ENCODE assay signal across 8 mouse cellular contexts in the genomic region with DNA sequence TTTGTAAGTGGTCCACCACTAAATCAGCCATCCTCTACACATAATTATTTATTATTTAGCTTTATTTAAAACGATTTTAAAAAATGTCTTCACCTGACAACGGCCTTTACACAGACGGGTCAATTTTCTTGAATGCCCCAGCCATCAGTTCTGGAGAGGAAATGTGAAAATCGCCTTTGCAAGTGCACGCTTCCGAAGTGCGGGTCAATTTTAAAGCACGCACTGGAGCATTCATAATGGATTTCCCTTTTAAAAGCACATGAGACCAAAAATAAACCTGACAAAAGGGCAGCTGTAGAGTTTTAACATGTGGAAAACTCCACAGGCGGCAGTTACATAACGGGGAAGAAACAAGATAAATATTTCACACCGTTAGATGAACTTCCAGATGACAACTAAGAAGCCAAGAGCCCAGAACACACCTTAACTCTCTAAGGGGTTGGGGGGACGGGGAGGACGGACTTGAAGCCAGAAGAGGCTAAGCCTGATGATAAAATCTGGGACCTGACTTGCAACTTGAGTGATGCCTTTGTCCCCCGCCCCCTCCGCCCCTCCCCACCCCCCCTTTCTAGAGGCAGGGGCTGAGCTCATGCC. TPM values are rescaled to one million over a fixed set of nuclear protein-coding genes. Genes with fewer than 3 reads are reported as not detected.
DNase-seq lines count a peak whose midpoint lies in the region; ATAC-seq and TF ChIP-seq lines count a peak whose summit lies in the region.

No protein-coding gene starts in this region.

- H3K9me3 ChIP-seq in embryonic facial prominence, embryonic 13.5 days: no peaks in the 10 kb centered on the region
- H3K9me3 ChIP-seq in intestine, embryonic 14.5 days (ENCODE audit: control insufficient read depth, low read length): no peaks in the 10 kb centered on the region
- no peaks in the 10 kb centered on the region for H3K9me3 ChIP-seq in midbrain, postnatal 0 days (ENCODE audit: low read length)

- H3K4me2 ChIP-seq in embryonic facial prominence, embryonic 13.5 days: peak overlapping the region; percentile 96
- peak overlapping the region; percentile 78 for H3K4me2 ChIP-seq in intestine, embryonic 14.5 days (ENCODE audit: low read length)
- H3K4me2 ChIP-seq in midbrain, postnatal 0 days (ENCODE audit: low read depth, low read length, poor library complexity, severe bottlenecking): peak overlapping the region; percentile 98

- DNase-seq in kidney, adult 9 months: peak; percentile 16
- DNase-seq in kidney, adult 11 months: no peak
- peak; percentile 53 for DNase-seq in intestine, embryonic 14.5 days (ENCODE audit: low spot score)
- DNase-seq in midbrain, postnatal 0 days (ENCODE audit: low spot score): no peak
- DNase-seq in spleen, adult 12 weeks (ENCODE audit: low spot score): no peak
- DNase-seq in urinary bladder, adult 18-20 months (ENCODE audit: low spot score in 2 of 2): no peak

- peaks cover 29% of the 10 kb centered on the region for H3K27me3 ChIP-seq in embryonic facial prominence, embryonic 13.5 days
- H3K27me3 ChIP-seq in intestine, embryonic 14.5 days (replicated peaks; ENCODE audit: control insufficient read depth, insufficient read depth, low read length): peaks cover 19% of the 10 kb centered on the region
- no peaks in the 10 kb centered on the region for H3K27me3 ChIP-seq in midbrain, postnatal 0 days (ENCODE audit: insufficient read depth, low read length)

- no peak overlapping the region for H3K27ac ChIP-seq in embryonic facial prominence, embryonic 13.5 days
- no peak overlapping the region for H3K27ac ChIP-seq in intestine, embryonic 14.5 days (ENCODE audit: low read depth)
- peak overlapping the region; percentile 38; the same call in 1 of the 2 replicates for H3K27ac ChIP-seq in midbrain, postnatal 0 days (ENCODE audit: low read depth, low read length)

- TF ChIP-seq CTCF in midbrain, postnatal 0 days (IDR thresholded peaks at IDR 0.05): no peak

- H3K4me1 ChIP-seq in embryonic facial prominence, embryonic 13.5 days: peaks cover 8% of the 10 kb centered on the region; the same call in 1 of the 2 replicates
- H3K4me1 ChIP-seq in intestine, embryonic 14.5 days (replicated peaks; ENCODE audit: control insufficient read depth, insufficient read depth, low read length): 0 out of 2 replicates have a peak, but pooled peaks cover 6% of the 10 kb centered on the region
- H3K4me1 ChIP-seq in midbrain, postnatal 0 days (ENCODE audit: insufficient read depth, low read length): 0 out of 2 replicates have a peak, but pooled peaks cover 4% of the 10 kb centered on the region

- H3K9ac ChIP-seq in embryonic facial prominence, embryonic 13.5 days: peak overlapping the region; percentile 70
- H3K9ac ChIP-seq in intestine, embryonic 14.5 days (ENCODE audit: low read length): peak overlapping the region; percentile 28; the same call in 1 of the 2 replicates
- H3K9ac ChIP-seq in midbrain, postnatal 0 days (replicated peaks; ENCODE audit: low read length, poor library complexity, severe bottlenecking): peak overlapping the region; percentile 63; the same call in 1 of the 2 replicates

- ATAC-seq in embryonic facial prominence, embryonic 13.5 days (ENCODE audit: insufficient number of reproducible peaks, insufficient read depth, low FRiP score, low TSS enrichment, low read depth): 0 out of 2 replicates have a peak, but pooled peaks have one; percentile 2
- ATAC-seq in intestine, embryonic 14.5 days (replicated peaks; ENCODE audit: low FRiP score, low TSS enrichment, low read depth): peak; percentile 4; the same call in 1 of the 2 replicates
- peak; percentile 5; the same call in 1 of the 2 replicates for ATAC-seq in midbrain, postnatal 0 days (ENCODE audit: low FRiP score)
- ATAC-seq in activated CD4-positive, CD25-positive, alpha-beta regulatory T cell, adult 4 months: no peak

- H3K4me3 ChIP-seq in embryonic facial prominence, embryonic 13.5 days: peak overlapping the region; percentile 64
- peak overlapping the region; percentile 62 for H3K4me3 ChIP-seq in intestine, embryonic 14.5 days (ENCODE audit: low read depth, low read length)
- peak overlapping the region; percentile 57 for H3K4me3 ChIP-seq in midbrain, postnatal 0 days (ENCODE audit: low read depth, low read length)

- 1% methylated on average over 15 of the region's 15 CpGs for WGBS in embryonic facial prominence, embryonic 13.5 days
- WGBS in intestine, embryonic 14.5 days: 3% methylated on average over 15 of the region's 15 CpGs
- WGBS in midbrain, postnatal 0 days: under 1% methylated on average over 14 of the region's 15 CpGs

- H3K36me3 ChIP-seq in embryonic facial prominence, embryonic 13.5 days: no peaks in the 10 kb centered on the region
- no peaks in the 10 kb centered on the region for H3K36me3 ChIP-seq in intestine, embryonic 14.5 days (ENCODE audit: control insufficient read depth, insufficient read depth, low read length)
- no peaks in the 10 kb centered on the region for H3K36me3 ChIP-seq in midbrain, postnatal 0 days (ENCODE audit: insufficient read depth, low read length)

RNA-seq across cellular contexts. Expression of a gene that starts 0.6 kb away (rescaled TPM):
- polyA plus RNA-seq in embryonic facial prominence, embryonic 13.5 days (2015; fragmentation: Nextera tagmentation; extraction: Ambion mirVana): 4.7 and 6.5 TPM in 2 replicates
- 5.5 TPM in 2 replicates for polyA plus RNA-seq in intestine, embryonic 14.5 days (2014; fragmentation: Nextera tagmentation; extraction: Ambion mirVana)
- total RNA-seq in midbrain, postnatal 0 days (2014; rRNA removed): 26.8 and 29.3 TPM in 2 replicates
- polyA plus RNA-seq in midbrain, postnatal 0 days (2015; fragmentation: Nextera tagmentation; extraction: Ambion mirVana): 20.8 and 21.8 TPM in 2 replicates
- not detected for polyA plus RNA-seq in activated CD4-positive, CD25-positive, alpha-beta regulatory T cell, adult 4 months (2017; shearing (Covaris generic))

RNA-seq across cellular contexts. Expression of a gene that starts 37.8 kb away (rescaled TPM):
- polyA plus RNA-seq in embryonic facial prominence, embryonic 13.5 days (2015; fragmentation: Nextera tagmentation; extraction: Ambion mirVana): 46.0 and 46.7 TPM in 2 replicates
- polyA plus RNA-seq in intestine, embryonic 14.5 days (2014; fragmentation: Nextera tagmentation; extraction: Ambion mirVana): 44.7 and 45.6 TPM in 2 replicates
- 25.7 and 43.2 TPM in 2 replicates for total RNA-seq in midbrain, postnatal 0 days (2014; rRNA removed)
- 33.8 and 34.3 TPM in 2 replicates for polyA plus RNA-seq in midbrain, postnatal 0 days (2015; fragmentation: Nextera tagmentation; extraction: Ambion mirVana)
- polyA plus RNA-seq in activated CD4-positive, CD25-positive, alpha-beta regulatory T cell, adult 4 months (2017; shearing (Covaris generic)): 10 to 100 TPM; 22.8 to 25.8 TPM

Comparison
In these comparisons a context has a peak if more than half of its experiments do, and no peak if none do; other contexts are left out.
1. DNase-seq: peak in kidney, adult 9 months (single experiment) and intestine, embryonic 14.5 days (single experiment); none in kidney, adult 11 months (single experiment), midbrain, postnatal 0 days (single experiment), spleen, adult 12 weeks (single experiment) and urinary bladder, adult 18-20 months (0 of 2).
2. Peak in every context shown above with its lines, with median percentiles within 50 percentile points of each other: H3K4me2 ChIP-seq, H3K4me3 ChIP-seq and H3K9ac ChIP-seq.